Mouse (Mus musculus): ENCODE results near the gene Prr5.

DNA sequence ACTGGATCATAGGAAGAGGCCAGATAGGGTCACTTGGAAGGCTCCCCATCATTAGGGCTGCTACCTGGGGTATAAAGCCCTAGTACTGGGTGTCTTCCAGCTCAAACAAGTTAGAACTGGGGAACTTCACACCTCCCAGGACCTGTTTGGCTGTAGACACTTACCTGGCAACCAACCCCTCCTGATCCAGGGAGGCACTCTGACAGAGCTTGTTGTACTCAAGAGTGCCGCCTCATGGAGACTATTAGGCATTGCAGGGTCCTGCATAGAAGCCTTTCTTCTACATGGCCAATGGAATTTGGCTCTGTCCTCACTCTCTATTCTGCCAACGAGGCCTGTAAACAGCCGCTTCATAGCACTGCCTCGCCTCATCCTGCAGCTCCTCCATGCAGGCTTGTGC, 32.5 kb downstream of the Prr5 start:
- TF ChIP-seq EP300 (optimal IDR thresholded peaks at IDR 0.05) (no peak), CTCF (IDR thresholded peaks at IDR 0.05; ENCODE audit: low read depth) (peak; percentile 85)
